Mouse (Mus musculus): ENCODE measurements around the gene Cubn. TPM values are rescaled to one million over a fixed set of nuclear protein-coding genes. Genes with fewer than 3 reads are reported as not detected.

Cubn gene
- polyA plus RNA-seq, 1 experiment from 2014 or later: 13.5 TPM

GRCm38 (mm10) chr2:13522106-13522505 lies 30.5 kb upstream of the Cubn start:
- H3K4me2 ChIP-seq (ENCODE audit: low read length): no peak overlapping the region
- H3K27me3 ChIP-seq (ENCODE audit: insufficient read depth, low read length): no peaks in the 10 kb centered on the region
- no peaks in the 10 kb centered on the region for H3K36me3 ChIP-seq (ENCODE audit: insufficient read depth, low read length)
- DNase-seq (ENCODE audit: low spot score) (no peak), ATAC-seq (replicated peaks; ENCODE audit: low FRiP score, low read depth) (no peak)
- H3K27ac ChIP-seq: no peak overlapping the region
- no peaks in the 10 kb centered on the region for H3K4me1 ChIP-seq (replicated peaks; ENCODE audit: insufficient read depth, low read length)
- 61% methylated on average over 8 of the region's 8 CpGs for WGBS
- no peak overlapping the region for H3K4me3 ChIP-seq (replicated peaks; ENCODE audit: low read depth, low read length)
- TF ChIP-seq CTCF (IDR thresholded peaks at IDR 0.05; ENCODE audit: low read depth): no peak
- H3K9me3 ChIP-seq (replicated peaks; ENCODE audit: low read length): no peaks in the 10 kb centered on the region
- H3K9ac ChIP-seq (ENCODE audit: low read depth, low read length): no peak overlapping the region

- no peak for DNase-seq (ENCODE audit: low spot score)
- TF ChIP-seq CTCF (IDR thresholded peaks at IDR 0.05; ENCODE audit: low read depth): no peak
Observed at GRCm38 (mm10) chr2:13514949-13515348, 23.3 kb upstream of the Cubn start.

GRCm38 (mm10) chr2:13502717-13503116 lies 11.1 kb upstream of the Cubn start:
- no peak for ATAC-seq (replicated peaks; ENCODE audit: low FRiP score, low read depth)
- WGBS: 91% methylated on average over 2 of the region's 2 CpGs
- no peaks in the 10 kb centered on the region for H3K9me3 ChIP-seq (replicated peaks; ENCODE audit: low read length)
- no peaks in the 10 kb centered on the region for H3K36me3 ChIP-seq (ENCODE audit: insufficient read depth, low read length)
- no peaks in the 10 kb centered on the region for H3K4me1 ChIP-seq (replicated peaks; ENCODE audit: insufficient read depth, low read length)
- no peak overlapping the region for H3K4me2 ChIP-seq (ENCODE audit: low read length)
- no peak for TF ChIP-seq CTCF (IDR thresholded peaks at IDR 0.05; ENCODE audit: low read depth)
- H3K4me3 ChIP-seq (replicated peaks; ENCODE audit: low read depth, low read length): no peak overlapping the region
- DNase-seq (ENCODE audit: low spot score): no peak
- H3K27ac ChIP-seq: no peak overlapping the region
- no peak overlapping the region for H3K9ac ChIP-seq (ENCODE audit: low read depth, low read length)
- H3K27me3 ChIP-seq (ENCODE audit: insufficient read depth, low read length): no peaks in the 10 kb centered on the region

More at GRCm38 (mm10) chr2:13514949-13515348, 23.3 kb upstream of the Cubn start:
- 60% methylated on average over 4 of the region's 4 CpGs for WGBS
- no peak for ATAC-seq (replicated peaks; ENCODE audit: low FRiP score, low read depth)
- 0 out of 2 replicates have a peak, but pooled peaks cover 5% of the 10 kb centered on the region for H3K36me3 ChIP-seq (ENCODE audit: insufficient read depth, low read length)
- H3K27ac ChIP-seq: no peak overlapping the region
- no peak overlapping the region for H3K9ac ChIP-seq (ENCODE audit: low read depth, low read length)
- H3K9me3 ChIP-seq (replicated peaks; ENCODE audit: low read length): no peaks in the 10 kb centered on the region
- no peaks in the 10 kb centered on the region for H3K4me1 ChIP-seq (replicated peaks; ENCODE audit: insufficient read depth, low read length)
- H3K27me3 ChIP-seq (ENCODE audit: insufficient read depth, low read length): no peaks in the 10 kb centered on the region
- no peak overlapping the region for H3K4me2 ChIP-seq (ENCODE audit: low read length)
- H3K4me3 ChIP-seq (replicated peaks; ENCODE audit: low read depth, low read length): no peak overlapping the region

- no peak for TF ChIP-seq CTCF (IDR thresholded peaks at IDR 0.05; ENCODE audit: low read depth)
- H3K27me3 ChIP-seq (ENCODE audit: insufficient read depth, low read length): no peaks in the 10 kb centered on the region
- no peak overlapping the region for H3K9ac ChIP-seq (ENCODE audit: low read depth, low read length)
- H3K9me3 ChIP-seq (replicated peaks; ENCODE audit: low read length): no peaks in the 10 kb centered on the region
- H3K4me1 ChIP-seq (replicated peaks; ENCODE audit: insufficient read depth, low read length): no peaks in the 10 kb centered on the region
- no peak overlapping the region for H3K4me3 ChIP-seq (replicated peaks; ENCODE audit: low read depth, low read length)
- WGBS: 9% methylated on average over 5 of the region's 5 CpGs
- ATAC-seq (replicated peaks; ENCODE audit: low FRiP score, low read depth): no peak
- DNase-seq (ENCODE audit: low spot score): peak; percentile 44
- no peak overlapping the region for H3K27ac ChIP-seq
- no peaks in the 10 kb centered on the region for H3K36me3 ChIP-seq (ENCODE audit: insufficient read depth, low read length)
- no peak overlapping the region for H3K4me2 ChIP-seq (ENCODE audit: low read length)
Observed at GRCm38 (mm10) chr2:13501553-13501952, 9.9 kb upstream of the Cubn start.

GRCm38 (mm10) chr2:13500298-13500999 lies 8.8 kb upstream of the Cubn start:
- no peak overlapping the region for H3K27ac ChIP-seq
- H3K9me3 ChIP-seq (replicated peaks; ENCODE audit: low read length): no peaks in the 10 kb centered on the region
- ATAC-seq (replicated peaks; ENCODE audit: low FRiP score, low read depth): no peak; the same call in 1 of the 2 replicates
- no peaks in the 10 kb centered on the region for H3K27me3 ChIP-seq (ENCODE audit: insufficient read depth, low read length)
- no peak for TF ChIP-seq CTCF (IDR thresholded peaks at IDR 0.05; ENCODE audit: low read depth)
- H3K4me3 ChIP-seq (replicated peaks; ENCODE audit: low read depth, low read length): no peak overlapping the region
- no peaks in the 10 kb centered on the region for H3K4me1 ChIP-seq (replicated peaks; ENCODE audit: insufficient read depth, low read length)
- no peaks in the 10 kb centered on the region for H3K36me3 ChIP-seq (ENCODE audit: insufficient read depth, low read length)
- H3K9ac ChIP-seq (ENCODE audit: low read depth, low read length): no peak overlapping the region
- no peak overlapping the region for H3K4me2 ChIP-seq (ENCODE audit: low read length)
- WGBS: 50% methylated on average over 5 of the region's 5 CpGs
- DNase-seq (ENCODE audit: low spot score): peak; percentile 22

GRCm38 (mm10) chr2:13499196-13499595 lies 7.6 kb upstream of the Cubn start:
- Histone ChIP-seq H3K27me3 (ENCODE audit: insufficient read depth, low read length) (no peaks in the 10 kb centered on the region), H3K4me1 (replicated peaks; ENCODE audit: insufficient read depth, low read length) (no peaks in the 10 kb centered on the region), H3K4me3 (replicated peaks; ENCODE audit: low read depth, low read length) (no peak overlapping the region), H3K27ac (no peak overlapping the region), H3K9me3 (replicated peaks; ENCODE audit: low read length) (no peaks in the 10 kb centered on the region), H3K9ac (ENCODE audit: low read depth, low read length) (no peak overlapping the region), H3K36me3 (ENCODE audit: insufficient read depth, low read length) (no peaks in the 10 kb centered on the region), H3K4me2 (ENCODE audit: low read length) (no peak overlapping the region)
- DNase-seq (ENCODE audit: low spot score) (no peak), ATAC-seq (replicated peaks; ENCODE audit: low FRiP score, low read depth) (no peak)
- no peak for TF ChIP-seq CTCF (IDR thresholded peaks at IDR 0.05; ENCODE audit: low read depth)
- WGBS: 66% methylated on average over 7 of the region's 7 CpGs

- 60% methylated on average over 2 of the region's 2 CpGs for WGBS
- Histone ChIP-seq H3K27me3 (ENCODE audit: insufficient read depth, low read length) (no peaks in the 10 kb centered on the region), H3K4me3 (replicated peaks; ENCODE audit: low read depth, low read length) (no peak overlapping the region), H3K27ac (no peak overlapping the region), H3K9ac (ENCODE audit: low read depth, low read length) (no peak overlapping the region), H3K9me3 (replicated peaks; ENCODE audit: low read length) (no peaks in the 10 kb centered on the region), H3K36me3 (ENCODE audit: insufficient read depth, low read length) (no peaks in the 10 kb centered on the region), H3K4me1 (replicated peaks; ENCODE audit: insufficient read depth, low read length) (no peaks in the 10 kb centered on the region), H3K4me2 (ENCODE audit: low read length) (no peak overlapping the region)
- DNase-seq (ENCODE audit: low spot score) (no peak), ATAC-seq (replicated peaks; ENCODE audit: low FRiP score, low read depth) (no peak)
- no peak for TF ChIP-seq CTCF (IDR thresholded peaks at IDR 0.05; ENCODE audit: low read depth)
Observed at GRCm38 (mm10) chr2:13496087-13496486, 4.5 kb upstream of the Cubn start.
